Mouse (Mus musculus) right cerebral cortex, adult 18-20 months (tissue): ENCODE data around the gene Gm49392.
"Not testable (repeated sequence)": the region's sequence is repeated elsewhere in the genome, so short reads cannot be mapped to it uniquely, and the experiment has no call there.

Experiments used
- DNase-seq: peaks from one replicate; pipeline ENCODE4 v3.0.0; 2022; ENCODE audit warnings: mixed read lengths

The Gm49392 gene

DNA sequence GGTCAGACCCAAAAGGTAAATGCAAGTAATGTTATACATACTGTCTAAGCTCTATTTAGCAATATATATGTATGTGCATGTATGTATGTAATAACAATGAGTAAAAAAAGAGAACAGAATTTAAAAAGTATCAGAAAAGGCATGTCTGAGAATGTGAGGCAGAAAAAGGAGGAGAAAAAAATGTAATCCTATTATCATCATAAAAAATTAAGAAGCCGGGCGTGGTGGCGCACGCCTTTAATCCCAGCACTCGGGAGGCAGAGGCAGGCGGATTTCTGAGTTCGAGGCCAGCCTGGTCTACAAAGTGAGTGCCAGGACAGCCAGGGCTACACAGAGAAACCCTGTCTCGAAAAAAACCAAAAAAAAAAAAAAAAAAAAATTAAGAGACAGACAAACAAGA is at the start of gene Gm49392:
TSS of gene Gm49392 (minus strand) at position 101 of the 400 bp plus-strand sequence.
- DNase-seq: not testable (repeated sequence)

DNA sequence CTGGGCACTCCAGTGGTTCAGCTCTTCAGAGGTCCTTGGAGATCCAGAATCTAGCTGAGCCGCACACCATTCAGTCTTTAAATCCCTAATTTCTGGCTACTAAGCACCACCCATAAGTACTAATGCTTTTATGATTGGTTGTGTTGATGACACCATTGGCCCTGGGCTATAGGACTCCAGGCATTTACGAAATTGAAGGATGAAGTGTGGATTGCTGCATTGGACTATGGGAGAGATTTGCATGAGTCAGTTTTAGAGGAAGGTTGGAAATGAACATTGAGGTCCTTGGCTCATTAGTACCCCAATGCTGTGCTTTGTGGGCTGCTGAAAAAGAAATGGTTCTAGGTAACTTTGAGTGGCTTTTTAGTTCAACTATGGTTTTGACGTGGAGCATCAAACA is 45.2 kb upstream of the Gm49392 start, which contains the start of gene Tpbpa:
TSS of gene Tpbpa (minus strand) at position 101 of the 400 bp plus-strand sequence.
- DNase-seq: not testable (repeated sequence)

DNA sequence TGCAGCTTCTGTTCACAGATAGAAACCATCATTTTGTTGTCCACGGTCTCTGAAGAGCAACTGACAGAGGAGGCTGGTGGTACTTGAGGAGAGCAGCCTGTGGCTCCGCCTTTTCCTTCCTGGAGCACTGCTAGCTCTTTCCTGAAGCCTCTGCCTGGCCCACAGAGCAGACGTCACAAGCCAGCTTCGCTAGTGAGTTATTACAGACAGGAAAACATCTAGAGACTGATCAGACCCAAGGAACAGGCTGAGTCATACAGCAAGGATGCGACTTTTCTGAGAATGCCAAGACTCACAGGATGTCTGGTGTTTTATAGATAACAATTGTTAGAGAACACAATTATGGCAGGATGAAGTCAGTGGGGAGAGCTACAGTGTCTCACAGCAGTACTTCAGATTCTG is 39.8 kb upstream of the Gm49392 start, which contains the start of the genes Gm49391 and Ctla2a:
TSS of gene Gm49391 (minus strand) at position 72 of the 402 bp plus-strand sequence.
TSS of gene Ctla2a (minus strand) at position 126 of the 402 bp plus-strand sequence.
- no peak for DNase-seq

DNA sequence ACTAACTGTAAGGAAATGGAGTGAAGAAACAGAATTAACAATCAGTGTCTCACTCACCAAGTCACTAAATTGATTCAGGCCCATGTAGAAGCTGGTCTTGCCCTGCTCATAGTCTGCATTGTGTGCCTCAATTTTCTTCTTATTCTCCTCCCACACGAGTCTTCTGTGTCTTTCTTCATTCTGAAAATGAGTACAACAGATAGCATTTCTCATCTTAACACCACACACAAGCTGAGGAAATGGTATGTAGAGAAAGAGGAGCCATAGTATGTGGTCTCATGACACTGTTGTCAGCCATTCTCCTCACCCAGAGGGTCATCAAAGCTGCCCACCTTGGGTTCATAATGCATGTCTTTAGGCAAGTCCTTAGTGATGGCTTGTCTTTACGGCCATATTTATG is 38.8 kb upstream of the Gm49392 start, which contains the start of gene Gm49393:
TSS of gene Gm49393 (minus strand) at position 101 of the 400 bp plus-strand sequence.
- not testable (repeated sequence) for DNase-seq

DNA sequence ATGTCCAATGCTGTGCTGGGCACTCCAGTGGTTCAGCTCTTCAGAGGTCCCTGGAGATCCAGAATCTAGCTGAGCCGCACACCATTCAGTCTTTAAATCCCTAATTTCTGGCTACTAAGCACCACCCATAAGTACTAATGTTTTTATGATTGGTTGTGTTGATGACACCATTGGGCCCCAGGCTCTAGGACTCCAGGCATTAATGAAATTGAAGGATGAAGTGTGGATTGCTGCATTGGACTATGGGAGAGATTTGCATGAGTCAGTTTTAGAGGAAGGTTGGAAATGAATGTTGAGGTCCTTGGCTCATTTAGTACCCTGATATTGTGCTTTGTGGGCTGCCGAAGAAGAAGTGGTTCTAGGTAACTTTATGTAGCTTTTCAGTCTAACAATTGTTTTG is 8.1 kb upstream of the Gm49392 start, which contains the start of gene Tpbpb:
TSS of gene Tpbpb (minus strand) at position 101 of the 400 bp plus-strand sequence.
- not testable (repeated sequence) for DNase-seq

DNA sequence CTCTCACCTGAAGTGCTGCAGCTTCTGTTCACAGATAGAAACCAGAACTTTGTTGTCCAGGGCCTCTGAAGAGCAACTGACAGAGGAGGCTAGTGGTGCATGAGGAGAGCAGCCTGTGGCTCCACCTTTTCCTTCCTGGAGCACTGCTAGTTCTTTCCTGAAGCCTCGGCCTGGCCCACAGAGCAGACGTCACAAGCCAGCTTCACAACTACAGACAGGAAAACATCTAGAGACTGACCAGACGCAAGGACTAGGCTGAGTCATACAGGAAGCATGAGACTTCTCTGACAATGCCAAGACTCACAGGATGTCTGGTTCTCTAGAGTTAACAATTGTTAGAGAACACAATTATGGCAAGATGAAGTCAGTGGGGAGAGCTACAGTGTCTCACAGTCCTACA is 634 bp upstream of the Gm49392 start, which contains the start of gene Ctla2b:
TSS of gene Ctla2b (minus strand) at position 120 of the 400 bp plus-strand sequence.
- no peak for DNase-seq

DNA sequence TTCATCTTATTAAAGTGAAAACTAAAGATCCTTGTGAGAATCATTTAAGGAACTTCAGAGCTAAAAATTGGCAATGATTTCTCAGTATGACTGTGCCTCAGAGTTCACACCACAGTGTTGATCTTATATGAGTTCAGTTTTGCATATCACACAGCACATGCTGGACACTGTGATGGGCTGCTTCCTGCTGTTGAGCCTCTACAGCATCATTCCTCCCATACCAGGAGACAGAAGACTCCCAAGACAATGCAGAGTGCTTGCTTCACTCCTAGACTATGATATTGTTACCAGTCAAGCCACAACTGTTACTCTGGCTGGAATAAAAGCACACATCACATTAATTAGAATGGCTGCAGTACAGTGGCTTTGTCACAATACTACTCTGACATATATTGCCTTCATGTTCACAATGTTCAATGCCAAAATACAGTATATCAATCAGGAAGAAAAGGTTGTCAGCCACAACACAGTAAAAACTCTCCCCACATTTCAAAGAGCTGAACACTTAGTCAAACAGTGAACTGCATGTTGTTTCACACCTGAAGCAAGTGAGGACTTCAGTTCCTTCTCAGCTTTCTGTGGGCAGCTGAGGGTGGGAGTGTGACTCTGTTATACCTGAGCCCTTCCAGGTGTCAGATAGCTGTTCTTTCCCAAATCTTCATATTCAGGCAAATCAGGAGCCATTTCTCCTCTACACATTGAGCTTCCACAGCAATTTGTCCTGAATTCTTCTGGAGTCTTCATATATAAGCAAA is 1.1 kb downstream of the Gm49392 start:
- no peak for DNase-seq

DNA sequence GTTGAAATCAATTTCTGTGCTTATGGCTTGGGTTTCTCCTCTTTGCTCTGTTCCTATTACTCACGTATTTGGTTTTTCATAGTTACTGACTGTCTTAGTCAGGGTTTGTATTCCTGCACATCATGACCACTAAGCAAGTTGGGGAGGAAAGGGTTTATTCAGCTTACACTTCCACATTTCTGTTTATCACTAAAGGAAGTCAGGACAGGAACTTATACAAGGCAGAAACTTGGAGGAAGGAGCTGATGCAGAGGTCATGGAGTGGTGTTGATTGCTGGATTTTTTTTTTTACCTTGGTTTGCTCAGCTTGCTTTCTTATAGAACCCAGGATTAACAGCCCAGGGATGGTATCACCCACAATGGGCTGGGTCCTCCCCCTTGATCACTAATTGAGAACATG is 4.4 kb downstream of the Gm49392 start:
- DNase-seq: no peak

DNA sequence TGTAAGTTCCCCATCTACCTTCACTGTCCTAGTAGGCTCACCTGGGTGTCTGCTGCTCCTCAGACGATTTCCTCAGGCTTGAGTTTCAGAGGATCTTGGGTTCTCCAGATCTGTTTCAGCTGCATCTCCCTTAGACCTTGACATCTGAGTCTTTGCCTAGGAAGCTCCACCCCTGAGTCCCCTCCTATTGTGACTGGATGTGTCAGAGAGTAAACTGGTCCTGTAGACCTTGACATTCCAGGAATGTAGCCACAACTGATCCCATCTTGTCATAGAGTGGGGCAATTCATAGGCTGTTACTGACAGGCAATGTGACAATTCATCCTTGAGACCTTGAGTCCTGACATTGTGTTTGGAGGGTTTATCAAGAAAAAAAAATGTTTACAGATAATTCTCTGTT is 32.4 kb downstream of the Gm49392 start, which contains the start of gene 4930486L24Rik:
TSS of gene 4930486L24Rik (minus strand) at position 195 of the 400 bp plus-strand sequence.
- DNase-seq: no peak

DNA sequence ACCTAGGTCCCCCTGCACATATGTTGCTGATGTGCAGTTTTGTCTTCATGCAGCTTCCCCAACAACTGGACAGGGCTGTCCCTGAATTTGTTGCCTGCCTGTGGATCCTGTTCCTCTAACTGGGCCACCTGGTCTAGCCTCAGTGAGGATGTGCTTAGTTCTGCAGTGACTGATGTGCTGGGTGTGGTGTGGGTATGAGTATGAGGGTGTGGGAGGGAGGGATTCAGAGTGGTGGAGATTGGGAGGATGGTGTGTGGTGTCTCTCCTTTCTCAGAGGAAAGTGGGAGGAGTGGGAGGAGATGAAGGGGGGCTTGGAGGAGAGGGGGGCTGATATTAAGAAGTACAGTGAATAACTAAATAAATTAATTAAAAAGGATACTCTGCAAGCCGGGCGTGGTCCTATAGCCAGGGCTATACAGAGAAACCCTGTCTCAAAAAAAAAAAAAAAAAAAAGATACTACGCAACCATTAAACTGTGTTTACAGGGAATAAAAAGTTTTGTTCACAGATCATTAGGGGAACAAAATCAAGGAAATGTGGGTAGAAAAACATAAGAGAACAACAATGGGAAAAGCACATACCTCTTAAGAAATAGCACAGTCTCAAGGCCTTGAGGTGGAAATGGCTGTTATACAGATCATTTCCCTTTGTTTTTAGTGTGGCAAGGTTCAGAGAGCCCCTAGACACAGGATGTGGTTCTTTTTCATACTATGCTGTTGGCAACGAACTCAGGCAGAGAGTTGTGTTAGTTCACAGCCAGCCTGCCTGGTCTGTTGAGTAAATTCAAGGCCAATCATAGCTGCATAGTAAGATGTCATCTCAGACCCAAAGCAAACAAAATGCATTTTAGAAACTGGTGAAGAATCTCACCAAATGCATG is 48.2 kb downstream of the Gm49392 start:
- no peak for DNase-seq

DNA sequence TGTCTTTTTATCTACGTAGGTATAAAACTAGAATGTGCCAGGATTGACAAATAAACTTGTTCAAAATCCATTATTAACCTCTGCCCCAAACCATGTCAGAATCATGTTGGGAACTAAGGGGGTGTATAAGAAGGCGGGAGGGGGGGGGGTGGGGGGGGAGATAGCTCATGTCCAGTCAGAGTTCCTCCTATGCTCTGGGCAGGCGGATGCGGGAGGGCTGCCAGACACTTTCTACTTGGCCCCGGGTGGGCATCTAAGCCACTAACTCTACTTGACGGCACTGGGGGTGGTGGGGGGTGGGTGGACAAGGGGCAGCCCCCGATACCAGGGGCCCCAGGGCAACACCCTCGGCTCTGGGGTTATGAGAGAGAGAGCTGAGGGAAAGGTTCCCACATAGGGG is 53.5 kb downstream of the Gm49392 start:
- no peak for DNase-seq

DNA sequence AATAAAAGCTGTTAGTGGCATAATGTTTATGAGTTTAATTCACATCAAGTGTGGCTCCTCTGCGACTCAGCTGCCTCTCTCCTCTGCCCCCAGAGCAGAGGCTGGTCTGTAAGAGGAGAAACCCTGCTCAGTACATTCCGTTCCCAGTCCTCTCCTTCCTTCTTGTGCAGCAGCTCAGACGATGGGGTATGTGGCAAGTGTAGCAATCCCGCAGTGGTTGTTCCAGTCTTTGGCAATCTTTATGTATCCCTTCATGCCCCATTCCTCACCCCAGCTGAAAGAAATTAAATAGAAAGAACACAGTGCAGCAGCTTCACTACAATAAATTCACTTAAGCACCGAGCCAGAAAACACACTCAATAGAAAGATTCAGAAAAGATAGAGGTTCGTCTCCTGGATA is 54.0 kb downstream of the Gm49392 start:
- no peak for DNase-seq

DNA sequence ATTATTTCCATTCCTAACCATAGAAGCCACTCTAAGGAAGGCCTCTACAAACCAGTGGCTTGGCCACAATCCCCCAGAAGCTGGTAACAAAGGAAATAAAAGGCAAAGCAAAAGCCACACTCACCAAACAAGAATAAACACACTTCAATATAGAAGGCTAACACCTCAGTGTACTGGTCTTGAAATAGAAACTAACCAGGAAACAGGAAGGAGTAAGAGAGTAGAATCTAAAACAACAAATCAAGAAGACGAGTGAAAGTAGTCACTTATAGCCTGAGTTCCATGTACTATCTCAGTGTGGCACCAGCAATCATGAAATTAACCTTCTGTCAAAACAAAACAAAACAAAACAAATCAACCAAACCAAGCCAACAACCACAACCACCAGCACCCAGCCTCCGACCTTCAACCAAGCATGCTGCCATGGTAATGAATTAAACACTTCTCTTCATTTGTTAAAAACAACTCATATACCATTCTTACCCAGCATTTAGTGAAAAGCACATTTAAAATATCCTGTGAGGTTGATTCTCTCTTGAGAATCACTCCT is 57.3 kb downstream of the Gm49392 start:
- DNase-seq: no peak

DNA sequence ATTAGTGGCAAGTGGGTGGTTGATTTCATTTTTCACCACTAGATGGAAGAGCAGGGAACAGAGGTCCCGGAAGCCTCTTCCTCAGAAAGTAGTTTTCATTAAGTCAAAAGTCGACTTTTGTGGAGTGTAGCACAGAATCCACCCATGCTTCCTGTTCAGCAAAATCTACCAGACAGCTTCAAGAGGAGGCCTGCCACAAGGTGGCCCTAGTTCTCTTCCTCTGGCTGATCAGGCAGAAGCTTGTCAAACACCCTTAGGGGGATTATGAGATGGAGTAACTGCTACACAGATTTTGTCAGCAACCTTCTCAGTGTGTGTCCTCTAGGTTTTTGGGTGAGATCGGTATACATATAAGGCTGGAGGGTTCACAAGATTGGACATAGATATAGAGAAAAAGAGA is 70.6 kb downstream of the Gm49392 start:
- DNase-seq: no peak

DNA sequence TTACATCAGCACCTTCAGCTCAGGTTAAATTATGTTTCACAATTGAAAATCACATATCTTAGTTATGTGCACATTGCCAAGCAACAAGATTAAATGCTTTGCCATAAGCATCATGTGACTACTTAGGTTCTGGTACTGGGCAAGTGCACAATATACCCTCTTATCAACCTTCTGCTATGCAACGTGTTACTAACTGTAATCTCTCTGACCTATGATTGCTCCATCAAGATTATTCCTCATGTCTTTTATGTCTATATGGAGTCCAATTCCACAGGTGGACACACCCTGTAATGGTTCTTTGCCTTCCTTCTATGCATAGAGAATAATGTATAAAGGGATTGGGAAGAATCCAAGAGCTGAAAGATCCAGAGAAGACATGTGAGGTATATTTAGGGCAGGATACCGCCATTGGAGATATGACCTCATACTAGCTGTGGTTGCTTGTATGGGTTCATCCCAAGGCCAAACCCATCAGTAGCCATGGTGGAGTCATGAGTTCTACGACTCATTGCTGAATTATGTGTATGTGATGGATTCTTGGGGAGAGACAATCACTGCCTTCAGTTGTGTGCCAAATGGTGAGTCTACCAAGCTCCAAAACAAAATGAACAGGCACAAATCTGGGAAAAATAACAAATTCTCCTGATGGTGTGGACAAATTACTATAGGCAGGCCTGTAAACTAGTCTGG is 76.1 kb downstream of the Gm49392 start:
- no peak for DNase-seq

DNA sequence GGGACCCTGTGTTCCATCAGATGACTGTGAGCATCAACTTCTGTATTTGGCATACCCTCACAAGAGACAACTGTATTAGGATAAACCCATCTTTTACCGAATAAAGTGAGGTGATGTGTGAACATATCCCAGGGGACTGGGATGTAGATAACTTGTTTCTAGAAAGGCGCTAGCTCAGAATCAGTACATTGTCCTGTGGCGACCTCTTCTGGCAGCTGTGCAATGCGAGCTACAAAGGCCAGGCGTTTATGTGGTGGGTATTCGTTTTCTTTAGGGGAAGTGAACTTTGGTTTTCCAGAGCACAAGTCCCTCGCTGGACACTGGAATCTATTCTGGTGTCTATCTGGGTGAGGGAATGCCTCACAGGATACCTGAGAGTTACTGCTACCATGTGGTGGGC is 77.2 kb downstream of the Gm49392 start:
- DNase-seq: no peak

DNA sequence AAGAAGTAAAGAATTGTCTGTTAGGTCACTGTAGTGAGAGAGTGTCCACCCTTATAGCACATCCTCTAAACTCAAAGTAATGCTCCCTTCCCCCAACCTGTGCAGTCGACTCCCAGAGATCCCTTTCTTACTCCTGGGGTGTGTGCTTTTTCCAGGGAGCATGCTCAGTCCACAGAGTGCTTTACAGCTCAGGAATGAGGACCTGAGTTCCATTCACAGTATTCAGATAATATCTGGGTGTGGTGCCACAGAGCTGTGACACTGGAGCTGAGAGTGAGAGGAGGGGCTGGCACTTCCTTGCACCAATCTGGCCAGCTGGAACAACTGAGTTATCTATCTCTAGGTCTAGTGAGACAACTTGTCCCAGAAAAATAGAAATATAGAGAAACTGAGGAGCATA is 83.0 kb downstream of the Gm49392 start:
- no peak for DNase-seq

DNA sequence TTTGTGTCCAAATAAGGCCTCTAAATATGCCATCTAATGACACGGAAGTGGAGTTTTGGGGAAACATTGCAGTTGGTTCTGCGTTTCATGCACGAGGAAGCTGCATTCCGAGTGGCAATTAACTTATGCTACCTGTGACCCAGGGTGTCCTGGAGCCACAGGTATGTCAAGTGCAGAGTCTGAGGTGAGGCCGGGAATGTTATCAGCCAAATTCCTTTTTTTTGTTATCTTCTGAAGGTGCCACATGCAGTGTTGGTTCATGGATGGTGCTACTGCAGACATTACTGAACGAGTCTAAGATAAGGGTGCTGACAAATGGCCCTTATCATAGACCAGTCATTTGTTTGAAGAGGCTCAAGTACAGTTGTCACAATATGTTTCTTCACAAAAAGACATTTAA is 83.9 kb downstream of the Gm49392 start:
- no peak for DNase-seq

DNA sequence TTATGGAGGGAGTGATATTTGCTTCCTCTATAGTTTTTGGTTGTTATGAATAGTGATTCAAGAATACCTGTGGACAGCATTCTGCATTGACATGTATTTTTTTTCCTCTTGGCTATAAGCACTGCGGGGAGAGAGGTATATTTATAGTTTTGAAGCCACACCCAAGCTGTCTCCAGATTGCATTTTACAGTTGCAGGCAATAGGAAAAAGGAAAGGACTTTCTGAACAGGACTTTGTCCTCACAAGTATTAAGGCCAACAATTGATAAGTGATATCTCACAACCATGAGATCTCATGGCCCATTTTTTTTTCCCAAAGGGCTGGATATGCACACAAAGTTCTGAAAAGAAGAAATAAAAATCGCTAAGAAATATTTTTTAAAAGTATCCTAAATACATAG is 87.0 kb downstream of the Gm49392 start:
- no peak for DNase-seq

DNA sequence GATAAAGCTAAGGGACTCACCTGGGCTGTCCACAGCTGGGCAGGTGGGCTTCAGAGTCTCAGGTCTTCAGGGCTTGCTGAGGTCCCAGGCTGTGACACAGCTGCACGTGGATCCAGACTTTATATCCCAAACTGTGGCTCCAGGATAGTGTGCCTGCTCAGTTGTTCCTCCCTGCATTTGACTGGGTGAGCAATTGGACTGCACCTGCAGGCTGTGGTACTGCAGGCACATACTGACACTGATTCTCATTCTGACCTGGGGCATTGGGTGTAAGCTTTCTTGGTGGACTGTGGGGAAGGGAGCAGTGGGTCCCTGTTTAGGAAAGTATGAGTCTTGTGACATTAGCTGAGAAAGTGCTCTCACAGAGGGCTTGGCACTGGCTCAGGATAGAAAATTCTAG is 93.9 kb downstream of the Gm49392 start, which contains the start of gene Ctsll3:
TSS of gene Ctsll3 (minus strand) at position 101 of the 400 bp plus-strand sequence.
- no peak for DNase-seq
